Mouse (Mus musculus) small intestine, adult 2 months (tissue): Measurements from ENCODE around the gene Col4a2.

Experiments
- CTCF ChIP-seq: fragments of 200-500 bp; IDR thresholded peaks from 2 replicates; pipeline ENCODE4 v1.5.1; 2012; ENCODE audit warnings: low read depth, mild to moderate bottlenecking, control low read depth, inconsistent platforms, low read length, moderate library complexity, mixed read lengths; ENCODE audit not compliant: insufficient replicate concordance, insufficient read length; ENCODE audit errors: extremely low read depth
- POLR2A ChIP-seq: fragments of 200-500 bp; IDR thresholded peaks from 2 replicates; pipeline ENCODE4 v1.6.1; 2012; ENCODE audit warnings: low read depth, mild to moderate bottlenecking, control low read depth, inconsistent platforms, low read length, moderate library complexity

- TF ChIP-seq CTCF (no peak), POLR2A (no peak)
Measured at GRCm38 (mm10) chr8:11288286-11288685, 24.3 kb upstream of the Col4a2 start.
